Mouse (Mus musculus) adrenal gland, adult 8-10 months (tissue): Measurements from ENCODE around the gene Satb2. TPM values are rescaled to one million over a fixed set of nuclear protein-coding genes. Genes with fewer than 3 reads are reported as not detected.

ENCODE experiments used
- DNase-seq: peaks from one replicate; pipeline ENCODE4 v3.0.0; 2022
- total RNA-seq, 4 experiments: library from RNA; stranded (reverse); gene quantifications; 2 replicates each; pipeline ENCODE4 v1.2.4; 2022

Satb2 gene
- total RNA-seq, 4 experiments from 2014 or later, result 1.9 to 3.2 (median 2.4) TPM

DNA sequence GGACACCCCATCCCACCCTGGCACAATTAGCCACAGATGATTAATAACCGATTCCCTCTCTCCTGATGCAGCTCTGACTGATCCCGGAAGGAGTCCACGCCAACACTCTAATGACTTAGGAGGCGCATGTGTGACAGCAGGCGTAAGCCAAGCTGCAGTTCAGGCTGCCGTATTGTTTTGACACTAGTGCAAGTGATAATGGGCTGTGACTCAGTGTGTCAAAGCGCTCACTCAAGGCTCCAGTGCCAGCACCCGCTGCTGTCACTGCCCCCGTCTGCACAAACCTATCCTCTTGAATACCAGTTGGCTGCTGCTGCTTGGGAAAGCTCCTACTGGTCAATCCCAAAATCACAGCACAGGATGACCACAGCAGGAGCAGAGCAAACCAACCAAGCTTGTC is 49.7 kb downstream of the Satb2 start:
- no peak for DNase-seq

DNA sequence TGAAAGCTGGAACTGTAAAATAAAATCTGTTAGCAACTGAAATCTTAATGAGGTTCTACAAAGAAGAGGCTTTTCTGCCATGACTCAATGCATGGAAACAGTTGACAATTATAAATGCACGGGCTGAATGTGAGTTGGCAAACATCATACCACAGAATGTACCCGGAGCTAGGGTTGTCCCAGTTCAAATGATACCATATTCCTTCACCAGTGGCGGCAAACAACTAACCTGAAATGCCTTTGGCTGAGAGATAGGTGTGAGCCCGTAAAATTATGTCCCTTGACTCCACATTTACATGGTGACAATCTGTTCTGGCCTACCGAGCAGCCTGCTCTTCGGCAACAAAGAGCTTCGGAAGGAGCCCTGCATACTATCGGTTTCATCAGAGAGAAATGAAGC is 58.0 kb downstream of the Satb2 start:
- no peak for DNase-seq

DNA sequence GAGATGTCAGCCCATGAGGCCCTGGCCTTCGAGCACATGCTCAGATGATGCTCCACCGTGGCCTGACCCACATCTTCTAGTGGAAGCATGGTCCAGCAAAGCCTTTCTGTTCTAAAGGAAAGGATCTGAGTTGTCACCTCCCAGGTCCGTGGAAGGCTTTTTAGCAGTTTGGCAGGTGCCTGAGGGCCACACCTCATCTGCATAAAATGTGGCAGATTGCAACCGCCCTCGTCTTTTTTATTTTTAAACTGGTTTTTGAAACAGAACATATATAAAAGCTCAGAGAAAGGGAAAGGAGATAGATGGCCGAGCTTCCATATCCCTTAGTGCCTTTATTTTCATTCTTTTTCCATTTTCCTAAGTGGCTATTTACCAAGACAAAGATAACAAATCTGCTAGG is 64.2 kb downstream of the Satb2 start:
- no peak for DNase-seq

DNA sequence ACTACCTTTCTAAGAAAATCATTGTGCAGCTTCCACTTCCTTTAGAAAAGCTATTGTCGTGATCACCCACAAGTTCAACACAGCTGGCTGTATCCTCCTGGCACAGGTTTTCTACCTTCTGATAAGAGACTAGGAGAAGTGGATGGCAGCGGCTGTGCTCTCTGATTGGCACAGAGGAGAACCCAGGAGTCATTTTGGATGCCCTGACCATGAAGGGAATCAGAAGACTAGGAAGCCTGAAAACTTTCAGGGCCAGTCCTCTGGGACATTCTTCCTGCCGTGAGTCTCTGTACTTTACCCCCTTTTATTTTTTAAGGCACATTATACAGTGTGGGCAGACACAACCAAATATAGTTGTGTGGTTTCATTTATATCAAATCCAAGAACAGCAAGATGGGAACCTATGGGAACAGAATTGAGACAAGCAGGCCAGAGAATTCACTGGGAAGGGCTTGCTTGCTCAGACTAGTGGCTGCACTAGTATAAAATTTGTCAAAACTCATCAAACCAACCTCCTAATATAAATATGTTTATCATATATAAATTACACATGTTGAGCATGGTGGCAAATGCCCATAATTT is 77.7 kb downstream of the Satb2 start:
- DNase-seq, result no peak

DNA sequence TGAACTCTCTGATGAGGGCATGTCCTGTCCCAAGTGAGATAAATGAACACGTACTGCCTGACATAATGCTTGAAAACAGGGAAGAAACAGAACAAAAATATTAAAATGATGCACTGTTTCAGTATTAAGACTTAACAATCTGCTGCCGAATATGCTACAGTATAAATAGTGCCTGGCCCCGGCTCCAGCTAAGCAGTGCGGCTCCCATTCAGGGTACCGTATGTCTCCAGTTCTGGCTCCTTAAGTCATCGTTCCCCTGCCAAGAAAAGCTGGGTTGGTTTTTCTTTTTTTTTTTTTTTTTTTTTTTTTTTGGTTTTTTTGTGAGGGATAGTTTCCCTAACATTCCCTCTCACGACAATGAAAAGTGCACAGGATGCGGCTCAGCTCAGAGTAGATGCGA is 78.3 kb downstream of the Satb2 start:
- no peak for DNase-seq

DNA sequence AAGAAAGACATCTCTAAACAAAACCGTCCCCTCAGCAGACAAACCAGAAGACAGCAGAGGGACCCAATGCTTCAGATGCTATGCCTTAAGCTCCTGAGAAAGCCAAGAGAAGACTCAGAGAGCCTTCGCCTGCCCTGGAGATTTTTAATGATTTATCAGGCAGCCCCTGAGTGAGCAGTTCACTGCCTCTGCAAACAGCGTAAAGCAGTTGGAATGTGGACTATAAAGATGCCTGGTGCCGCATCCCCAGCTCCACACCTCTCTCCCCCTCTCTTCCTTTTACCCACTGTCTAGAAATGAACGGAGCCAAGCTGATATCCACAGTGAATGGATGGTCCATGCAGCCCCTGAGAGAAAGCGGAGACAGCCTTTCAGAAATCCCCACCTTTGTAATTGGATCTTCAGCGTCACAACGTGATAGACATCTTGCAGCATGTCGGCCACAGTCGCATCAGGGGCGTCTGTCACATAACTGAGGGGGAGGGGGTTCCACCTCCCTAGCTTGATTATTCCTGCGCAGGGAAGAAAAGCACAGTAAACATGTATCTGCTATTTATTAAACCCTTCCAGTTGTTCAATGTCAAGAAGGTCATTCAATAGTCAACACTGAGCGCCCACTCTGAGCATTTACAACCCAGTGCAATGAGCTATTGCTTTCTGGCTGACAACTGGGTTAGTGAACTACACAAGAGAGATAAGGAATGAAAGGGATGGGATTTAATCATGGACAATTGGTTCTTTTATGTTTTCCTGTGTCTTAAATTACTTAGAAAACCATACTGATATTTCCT is 79.6 kb downstream of the Satb2 start:
- DNase-seq, result no peak

DNA sequence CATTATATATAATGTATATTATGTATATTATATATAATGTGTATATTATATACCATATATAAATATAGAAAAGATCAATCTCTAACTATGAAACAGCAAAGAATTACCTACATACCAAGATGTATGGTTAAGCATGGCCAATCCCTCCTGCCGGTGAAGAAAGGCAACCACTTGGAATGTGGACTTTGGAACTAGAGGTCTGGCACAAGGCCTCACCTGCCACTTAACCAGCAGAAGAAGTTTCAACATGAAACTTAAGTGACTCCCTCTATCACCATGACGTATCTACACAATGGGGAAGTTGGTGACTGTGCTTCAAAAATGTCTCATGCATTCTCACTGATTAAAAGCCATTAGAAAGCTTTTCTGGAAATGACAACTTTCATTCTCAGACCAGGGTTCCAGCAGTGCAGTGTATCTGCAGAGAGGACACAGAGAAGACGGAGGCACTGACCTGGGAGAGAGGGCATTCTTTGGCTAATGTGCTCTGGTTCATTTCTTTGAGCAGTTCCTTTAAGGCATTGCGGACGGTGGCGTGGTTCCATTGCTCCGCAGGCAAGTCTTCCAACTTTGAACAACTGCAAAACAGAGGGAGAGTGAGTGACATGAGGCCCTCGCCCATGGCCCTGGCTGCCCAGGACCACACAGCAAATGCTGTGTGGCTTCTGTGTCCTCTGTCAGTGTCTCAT is 80.8 kb downstream of the Satb2 start:
- no peak for DNase-seq

DNA sequence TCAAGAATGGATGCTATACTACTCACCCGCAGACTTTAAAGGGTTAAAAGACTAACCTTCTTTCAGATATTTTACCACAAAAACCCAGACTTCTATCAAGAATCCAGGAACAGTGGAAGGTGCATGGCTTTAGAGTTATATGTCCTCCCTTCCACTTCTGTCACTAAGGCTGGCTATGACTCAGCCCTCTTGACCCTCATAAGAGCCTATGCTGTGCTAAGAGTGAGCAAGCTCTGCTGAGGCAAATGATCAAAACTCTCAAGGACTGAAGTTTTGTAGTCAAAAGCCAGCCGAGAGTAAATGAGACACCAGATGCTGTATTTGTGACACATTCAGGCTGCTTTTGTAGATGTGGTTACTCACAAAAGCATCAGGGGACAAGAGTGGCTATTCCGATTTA is 81.8 kb downstream of the Satb2 start:
- DNase-seq, result peak; percentile 34

DNA sequence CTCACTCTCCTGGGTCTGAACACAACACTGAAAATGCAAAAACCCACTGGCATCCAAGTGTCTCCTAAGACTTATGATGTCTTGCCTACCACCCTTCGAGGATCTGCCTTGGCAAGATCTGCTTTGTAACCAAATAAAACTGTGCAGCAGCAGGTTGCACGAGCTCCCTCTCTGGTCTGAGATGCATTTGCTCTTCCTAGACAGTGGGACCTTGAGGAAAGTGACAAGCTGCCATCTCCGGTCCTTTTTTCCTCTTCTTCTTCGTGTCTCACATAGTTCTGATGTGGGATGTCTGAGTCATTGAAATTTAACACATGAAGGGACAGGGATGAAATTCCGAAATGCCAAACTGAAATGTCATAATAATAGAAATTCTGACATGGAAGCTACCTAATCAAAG is 85.7 kb downstream of the Satb2 start:
- DNase-seq, result no peak

DNA sequence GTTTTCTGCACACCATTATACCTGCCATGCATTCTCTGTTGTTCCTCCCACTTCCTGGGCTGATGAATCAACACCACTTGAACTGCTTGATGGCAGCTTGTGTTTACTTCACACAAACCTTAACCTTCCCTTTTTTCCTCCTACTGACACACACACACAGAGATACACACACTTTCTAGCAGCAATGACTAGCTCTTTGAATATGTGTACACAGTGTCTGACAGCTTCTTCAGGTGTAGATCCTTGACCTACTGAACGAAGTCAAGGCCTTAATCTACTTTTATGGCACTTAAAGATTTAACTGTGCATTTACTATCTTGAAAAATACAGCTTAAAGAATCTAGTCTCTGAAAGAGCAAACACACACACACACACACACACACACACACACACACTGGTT is 89.5 kb downstream of the Satb2 start:
- DNase-seq, result no peak

DNA sequence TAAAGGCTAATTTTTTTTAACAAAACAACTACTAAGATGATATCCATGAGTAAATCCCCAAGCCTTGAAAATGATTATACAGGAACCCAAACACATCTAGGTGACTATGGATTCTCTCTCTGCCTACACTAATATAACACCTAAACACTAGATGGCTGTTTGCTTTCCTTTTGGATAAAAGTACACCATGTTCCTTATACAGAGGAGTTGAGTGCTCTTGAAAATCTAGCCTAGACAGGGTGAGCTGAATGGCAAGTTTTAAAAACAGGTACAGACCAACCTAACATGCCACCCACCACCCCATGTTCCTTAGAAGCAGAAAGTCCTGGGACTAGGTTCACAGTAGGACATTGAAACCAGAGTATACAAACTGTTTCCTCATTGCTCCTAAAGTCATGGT is 90.9 kb downstream of the Satb2 start:
- DNase-seq, result no peak

DNA sequence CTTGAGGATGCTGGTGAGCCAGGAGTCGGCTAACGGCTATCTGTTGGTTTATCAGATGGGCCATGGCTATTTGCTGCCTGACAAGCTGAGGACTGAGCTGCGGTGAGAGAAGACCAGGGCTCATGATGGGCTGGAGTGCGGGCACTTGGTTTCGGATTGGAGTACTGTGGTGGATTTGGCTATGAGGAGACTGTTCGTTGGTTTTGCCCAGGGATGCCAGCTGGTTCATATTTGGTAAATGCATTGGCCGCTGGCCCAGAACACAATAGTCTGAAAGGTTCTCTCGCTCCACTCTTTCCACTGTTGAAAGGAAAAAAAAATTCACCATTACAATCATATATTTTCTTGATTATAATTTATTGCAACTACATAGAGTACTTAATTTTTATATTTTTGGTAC is 107.0 kb downstream of the Satb2 start:
- DNase-seq, result no peak

DNA sequence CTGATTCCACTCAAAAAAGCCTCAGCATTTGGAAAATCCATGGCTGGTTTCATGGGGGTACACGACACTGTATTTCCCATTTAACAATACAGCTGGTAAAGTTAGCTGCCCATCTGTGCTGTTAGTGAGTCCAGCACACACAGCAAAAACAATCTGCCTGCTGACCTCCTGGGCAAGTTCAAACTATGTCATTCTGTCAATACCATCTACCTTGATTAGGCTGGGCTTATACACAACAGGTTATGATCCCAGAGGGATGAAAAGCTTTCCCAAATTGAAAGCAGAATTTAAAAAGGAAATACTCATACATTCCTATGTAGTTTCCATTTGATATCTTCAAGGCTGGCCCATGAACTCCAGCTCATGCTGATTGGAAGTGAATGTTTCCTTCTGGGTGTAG is 113.2 kb downstream of the Satb2 start:
- DNase-seq, result no peak

DNA sequence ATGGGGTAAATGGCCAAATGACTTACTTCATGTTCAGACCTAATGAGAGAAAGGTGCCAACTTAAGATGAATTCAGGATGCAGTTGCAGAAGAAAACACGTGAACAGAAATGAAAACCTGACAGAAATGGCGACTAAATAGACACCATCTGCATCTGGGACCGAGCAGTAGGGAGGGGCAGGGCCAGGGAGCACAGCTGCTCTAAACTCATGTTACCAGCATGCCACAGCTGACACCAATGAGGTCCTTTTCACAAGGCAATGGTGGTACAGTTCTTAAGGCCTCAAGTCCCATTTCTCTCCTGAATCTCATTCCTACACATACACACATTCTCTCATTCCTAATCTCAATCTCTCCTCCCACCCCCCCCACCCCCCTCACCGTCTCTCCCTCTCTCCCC is 115.7 kb downstream of the Satb2 start:
- DNase-seq, result no peak

DNA sequence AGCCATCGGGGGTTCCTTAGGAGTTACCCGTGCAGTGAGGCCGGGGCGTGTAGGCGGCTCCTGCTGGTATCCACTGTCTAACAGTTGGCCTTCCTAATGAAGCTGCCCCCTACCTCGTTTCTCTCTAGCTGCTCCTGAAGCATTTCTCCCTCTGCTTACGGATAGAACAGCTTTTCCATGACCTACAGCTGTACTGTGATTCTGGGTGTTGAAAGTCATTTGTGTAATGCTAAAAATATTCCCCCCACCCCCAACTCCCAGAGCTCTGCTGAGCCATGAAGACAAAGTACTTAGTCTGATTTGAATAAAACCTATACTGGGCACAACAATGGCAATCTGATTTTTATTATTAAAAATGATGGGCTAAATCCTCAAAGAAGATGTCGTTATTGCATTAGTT is 121.2 kb downstream of the Satb2 start:
- no peak for DNase-seq

DNA sequence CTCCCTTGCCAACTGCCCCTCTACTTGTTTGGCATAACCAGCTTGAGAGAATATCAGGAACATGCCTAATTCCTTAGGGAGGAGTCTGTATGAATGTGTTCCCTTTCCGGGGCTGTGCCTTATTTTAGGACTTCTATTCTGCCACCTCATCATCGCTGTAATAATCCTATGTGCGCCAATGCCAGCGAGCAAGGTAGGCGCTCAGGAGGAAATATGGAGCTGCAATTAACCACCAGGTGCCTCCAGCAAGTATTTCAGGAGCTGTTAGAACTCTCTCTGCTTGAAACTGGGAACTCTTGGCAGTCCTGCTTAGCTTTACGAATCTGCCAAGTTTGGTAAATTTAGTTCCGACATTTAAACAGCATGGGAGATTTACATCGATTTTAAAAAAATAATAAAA is 128.0 kb downstream of the Satb2 start:
- DNase-seq, result no peak

DNA sequence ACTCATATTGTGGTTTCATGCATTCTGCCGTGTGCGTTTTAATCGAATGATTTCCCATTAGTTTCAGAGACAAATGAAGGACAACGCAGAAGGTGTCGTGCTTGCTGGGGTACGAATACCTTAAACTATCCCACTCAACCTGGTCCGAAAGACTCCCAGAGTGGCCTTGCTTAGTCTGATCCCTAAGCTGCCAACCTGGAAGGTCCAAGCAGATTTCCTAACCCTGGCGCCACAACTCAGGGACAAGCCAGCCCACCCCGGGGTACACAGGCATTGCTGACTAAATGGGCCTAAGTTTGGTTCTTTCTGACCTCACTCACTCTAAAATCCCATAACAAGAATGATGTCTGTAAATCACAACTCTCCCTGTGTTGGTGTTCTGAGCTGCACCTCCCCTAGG is 132.1 kb downstream of the Satb2 start:
- no peak for DNase-seq

DNA sequence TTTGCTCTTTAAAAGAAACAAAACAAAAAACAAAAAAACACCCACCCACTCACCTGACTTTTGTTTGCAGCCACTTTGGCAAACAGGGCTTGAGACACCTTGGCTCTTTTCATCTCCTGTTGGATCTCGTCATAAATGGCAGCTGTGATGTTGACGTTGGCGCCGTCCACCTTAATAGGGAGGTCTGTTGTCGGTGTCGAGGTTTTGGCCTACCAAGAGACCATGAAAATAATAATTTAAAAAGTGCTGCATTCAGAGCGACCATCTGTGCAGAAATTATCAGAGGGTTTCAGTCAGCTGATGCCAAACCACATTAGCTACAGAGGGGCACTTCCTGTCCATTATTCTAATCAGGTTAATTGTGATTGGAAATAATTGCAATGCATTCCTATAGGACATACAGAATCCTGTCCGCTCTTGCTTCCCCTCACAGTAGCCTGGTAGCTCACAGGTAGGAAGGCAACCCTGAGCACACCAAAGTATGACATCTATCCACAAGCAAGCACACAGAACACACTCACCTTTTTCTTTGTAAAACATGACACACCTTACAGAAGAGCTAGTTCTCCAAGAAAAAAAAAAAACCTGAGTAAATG is 132.8 kb downstream of the Satb2 start:
- DNase-seq, result no peak

DNA sequence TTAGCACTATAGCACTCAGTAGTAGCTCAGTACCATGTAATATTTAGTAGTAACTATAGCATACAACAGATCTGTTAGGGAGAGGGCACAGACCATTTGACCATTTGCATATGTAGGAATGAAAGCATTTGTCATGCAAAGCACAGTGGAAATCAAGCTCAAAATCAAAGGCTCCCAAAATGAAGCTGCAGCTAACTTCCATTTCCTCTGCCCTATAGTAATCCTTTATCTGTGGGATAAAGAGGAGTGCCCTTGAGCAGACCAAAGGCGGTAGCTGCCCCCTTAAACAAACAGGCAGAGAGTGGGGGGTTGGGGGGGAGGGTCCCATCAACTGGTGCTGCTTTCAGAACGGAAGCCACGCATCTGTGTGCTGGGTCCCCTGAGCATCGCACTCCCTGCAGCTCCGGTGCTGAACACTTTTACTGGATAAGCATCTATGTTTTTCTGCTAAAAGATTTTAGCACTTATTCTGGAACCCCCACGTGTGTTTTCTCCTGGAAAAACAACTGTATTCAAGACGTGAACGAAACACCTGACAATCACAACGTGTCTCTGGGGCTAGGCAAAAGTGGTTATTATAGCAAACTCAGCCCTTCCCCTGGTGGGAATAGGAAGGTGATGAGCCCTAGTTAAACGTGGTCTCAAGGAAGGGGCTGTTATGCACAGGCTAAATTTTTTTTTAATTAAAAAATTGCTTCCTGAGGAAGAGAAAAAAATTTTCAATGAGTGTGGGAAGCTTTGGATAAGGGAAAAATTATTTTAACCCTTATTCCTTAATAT is 133.7 kb downstream of the Satb2 start:
- DNase-seq, result no peak

DNA sequence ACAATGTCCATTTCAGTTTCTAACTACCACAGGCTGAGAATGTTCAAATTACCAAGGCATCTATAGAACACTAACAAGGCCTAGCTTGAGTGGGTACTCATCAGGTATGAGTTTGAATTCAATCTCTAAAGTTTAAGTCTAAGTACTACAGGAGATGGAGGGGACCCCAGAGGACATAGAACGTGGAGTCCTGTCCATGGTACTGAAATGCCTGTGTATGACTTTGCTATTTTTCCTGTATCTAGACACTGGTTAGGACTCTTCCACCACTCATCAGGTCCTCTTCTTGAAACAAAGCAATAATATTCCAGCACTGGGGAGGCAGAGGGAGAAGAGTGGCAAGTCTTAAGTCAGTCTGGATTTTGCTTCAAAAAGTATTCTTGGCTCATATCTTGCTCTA is 139.5 kb downstream of the Satb2 start:
- DNase-seq, result no peak

DNA sequence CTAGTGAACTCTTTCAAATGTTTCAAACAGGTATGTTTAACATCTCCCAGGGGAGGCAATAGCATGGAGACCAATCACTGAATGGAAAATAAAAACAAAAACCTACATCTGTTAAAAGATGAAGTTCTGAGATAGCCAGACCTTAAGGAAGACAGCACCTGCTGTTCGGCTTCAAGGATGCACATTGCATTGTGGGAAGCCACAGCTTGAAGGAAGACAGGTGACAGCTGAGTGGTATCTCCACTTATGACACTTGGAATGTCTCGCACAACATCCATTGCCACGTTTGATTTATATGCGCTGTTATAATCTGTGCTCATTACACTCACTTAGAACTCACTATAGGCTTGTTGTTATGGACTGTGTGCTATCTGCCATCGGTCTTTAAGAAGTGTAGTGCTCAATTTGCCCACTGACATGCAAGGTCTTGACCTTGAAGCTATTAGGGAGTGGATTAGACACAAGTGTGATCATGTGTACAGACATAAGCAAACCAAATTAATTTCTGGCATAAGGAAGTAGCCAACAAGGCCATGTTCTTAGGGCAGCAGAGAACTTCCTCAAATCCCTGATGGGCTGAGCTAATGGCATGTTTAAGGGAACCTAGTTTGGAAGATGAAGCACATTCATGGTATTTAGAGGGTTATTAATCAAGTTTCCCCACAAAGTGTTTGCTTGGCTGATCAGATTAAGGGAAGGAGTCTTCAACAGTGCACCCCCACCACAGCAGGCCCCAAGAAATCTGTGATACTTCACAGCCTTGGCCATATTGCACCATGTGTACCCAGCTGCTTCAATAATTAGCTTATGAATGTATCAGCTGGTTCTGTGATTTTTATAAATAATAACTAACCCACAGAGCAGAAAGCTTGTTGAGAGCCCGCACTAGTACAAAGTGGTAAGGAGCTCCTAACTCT is 144.2 kb downstream of the Satb2 start:
- no peak for DNase-seq

DNA sequence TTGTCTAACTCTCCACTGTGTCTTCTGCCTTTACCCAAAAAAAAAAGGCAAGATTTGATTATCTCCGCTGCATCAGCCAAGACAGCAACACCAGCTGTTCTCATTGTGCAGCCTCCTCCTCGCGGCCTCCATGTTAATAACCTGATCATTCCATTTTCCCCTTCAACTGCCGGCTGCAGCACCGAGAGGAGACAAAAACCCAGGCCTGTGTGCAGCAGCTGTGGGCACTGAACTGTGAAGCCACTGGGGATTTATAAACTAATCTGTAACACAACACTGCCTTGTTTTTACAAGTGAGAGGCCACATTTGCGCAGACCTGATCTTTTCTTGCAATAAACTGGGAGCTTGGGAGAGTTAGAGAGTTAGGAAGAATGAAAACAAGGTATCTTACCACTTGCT is 145.1 kb downstream of the Satb2 start:
- no peak for DNase-seq
